Mouse (Mus musculus) cerebellum, postnatal 4 days (tissue): ENCODE measurements around the gene Tmem270.
"Not testable (repeated sequence)": the region's sequence is repeated elsewhere in the genome, so short reads cannot be mapped to it uniquely, and the experiment has no call there.

Experiments used
- DNase-seq, 2 experiments: peaks; one replicate each; pipeline ENCODE4 v3.0.0; 2022; ENCODE audit warnings: low spot score in 2 of 2, mixed read lengths in 1 of 2

The Tmem270 gene

DNA sequence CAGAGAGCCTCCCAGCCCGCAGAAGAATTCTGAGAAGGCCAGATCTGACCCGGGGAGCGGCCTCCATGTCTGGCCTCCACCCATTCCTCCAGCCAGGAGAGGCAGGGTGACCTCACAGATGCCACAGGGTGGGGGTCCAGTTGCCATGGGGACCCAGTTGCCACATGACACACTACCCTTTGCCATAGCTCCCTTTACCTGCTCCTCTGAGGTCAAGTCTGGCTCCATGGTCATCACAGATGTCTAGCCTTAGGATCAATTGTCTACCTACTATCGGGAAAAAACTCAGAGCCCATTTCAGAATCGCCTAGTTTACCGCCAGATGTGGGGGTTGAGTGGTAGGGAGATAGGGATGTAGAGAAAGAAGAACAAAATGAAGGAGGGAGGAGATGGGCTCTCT, at the start of gene Tmem270:
Gene Tmem270 (minus strand): TSS at position 101 of the 400 bp plus-strand sequence.
- no peak for DNase-seq

DNA sequence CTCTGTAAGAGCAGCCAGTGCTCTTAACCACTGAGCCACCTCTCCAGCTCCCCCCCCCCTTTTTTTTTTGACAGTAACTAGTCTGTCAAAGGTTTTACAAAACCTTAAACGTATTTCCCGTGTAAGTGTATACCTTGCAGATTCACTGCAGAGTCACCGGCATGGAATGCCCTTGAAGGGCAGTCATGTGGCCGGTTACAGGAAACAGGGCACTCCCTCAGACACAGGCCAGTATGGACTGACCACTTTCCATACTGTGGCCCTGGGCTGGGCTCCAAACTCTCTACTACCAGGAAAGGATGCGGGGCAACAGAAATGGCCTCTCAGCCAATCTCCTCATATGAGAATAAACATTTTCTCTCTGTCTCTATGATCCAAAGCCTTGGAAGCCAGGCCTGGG, 49.0 kb upstream of the Tmem270 start:
- DNase-seq: no peak

DNA sequence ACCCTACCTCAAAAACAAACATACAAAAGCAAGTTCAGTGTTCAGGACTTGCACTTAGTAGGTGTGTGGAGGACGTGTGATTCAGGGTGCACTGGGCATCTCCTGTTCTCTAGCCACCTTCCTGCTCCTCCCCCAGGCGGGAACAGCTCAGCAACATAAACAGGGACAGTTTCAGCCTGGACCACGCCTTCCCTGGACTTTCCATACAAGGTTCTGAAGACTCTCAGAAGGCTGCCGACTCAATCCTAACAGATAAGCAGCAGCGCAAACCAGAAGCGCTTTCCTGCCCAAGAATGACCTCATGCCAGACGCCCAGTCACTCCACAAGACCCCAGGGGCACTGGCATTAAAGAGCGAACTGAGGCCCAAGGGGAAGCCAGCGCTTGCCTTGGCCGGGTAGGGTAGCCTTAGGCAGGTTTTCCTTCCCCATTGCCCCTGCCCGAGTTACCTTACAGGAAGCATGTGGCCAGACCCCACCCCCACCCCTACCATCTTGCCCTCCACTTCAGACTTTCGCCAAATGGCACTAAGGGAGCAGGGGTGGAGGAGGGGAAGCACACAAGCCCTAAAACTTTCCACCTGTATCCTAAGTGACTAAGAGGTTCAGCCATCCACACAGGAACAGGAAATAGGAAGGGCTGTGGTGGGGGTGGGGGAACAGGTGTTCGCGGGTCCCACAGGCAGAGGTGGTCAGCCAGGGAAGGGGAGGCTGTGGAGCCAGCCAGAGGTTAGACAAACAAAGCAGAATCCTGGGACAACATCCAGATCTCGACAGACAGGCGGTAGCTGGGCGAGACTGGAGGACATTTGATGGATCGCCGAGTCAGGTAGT, 44.7 kb upstream of the Tmem270 start:
- DNase-seq: no peak

DNA sequence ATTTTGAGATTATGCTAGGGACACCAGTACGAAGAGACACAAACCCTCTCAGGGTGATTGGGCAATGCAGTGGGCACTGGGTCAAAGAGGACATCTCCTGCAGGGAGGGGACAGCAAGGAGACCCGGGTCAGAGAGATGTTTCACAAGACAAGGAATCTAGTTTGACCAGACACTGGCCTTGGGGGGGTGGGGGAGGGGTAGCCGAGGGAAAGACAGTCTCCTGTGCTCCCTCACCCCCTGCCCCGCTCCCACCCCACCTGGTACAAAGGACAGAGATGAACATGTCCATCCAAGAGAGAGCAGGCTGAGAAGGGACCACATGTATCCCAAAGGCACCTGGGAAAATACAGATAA, 41.5 kb upstream of the Tmem270 start:
- no peak for DNase-seq

DNA sequence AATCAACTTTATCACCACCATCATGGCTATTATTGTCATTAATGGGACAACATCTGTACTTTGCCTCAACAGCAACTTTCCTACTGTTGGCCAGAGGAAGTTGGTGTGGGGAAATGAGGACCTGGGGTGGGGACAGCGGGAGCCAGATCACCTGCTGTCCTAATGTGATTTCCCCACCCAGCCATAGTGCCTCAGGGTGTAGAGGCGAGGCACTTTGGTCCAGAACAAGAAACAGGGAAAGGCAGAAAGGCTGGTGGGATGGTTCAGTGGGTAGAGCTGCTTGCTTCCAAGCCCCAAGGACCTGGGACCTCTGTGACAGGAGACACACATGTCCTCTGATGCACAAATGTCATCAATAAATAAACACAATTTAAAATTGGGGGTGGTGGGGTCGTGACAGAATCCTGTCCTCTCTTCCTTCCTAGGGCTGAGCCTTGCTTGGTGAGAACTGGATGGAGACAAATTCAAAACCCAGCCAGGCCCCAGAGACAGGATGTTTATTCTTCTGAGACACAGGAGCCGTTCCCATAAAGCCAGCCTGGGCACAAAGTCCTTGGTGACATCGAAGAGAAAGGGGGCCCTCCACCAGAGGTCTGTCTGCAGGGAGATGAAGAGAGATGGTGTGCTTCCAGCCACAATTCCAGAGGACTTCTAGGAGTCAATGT, 41.0 kb upstream of the Tmem270 start:
- DNase-seq: no peak

DNA sequence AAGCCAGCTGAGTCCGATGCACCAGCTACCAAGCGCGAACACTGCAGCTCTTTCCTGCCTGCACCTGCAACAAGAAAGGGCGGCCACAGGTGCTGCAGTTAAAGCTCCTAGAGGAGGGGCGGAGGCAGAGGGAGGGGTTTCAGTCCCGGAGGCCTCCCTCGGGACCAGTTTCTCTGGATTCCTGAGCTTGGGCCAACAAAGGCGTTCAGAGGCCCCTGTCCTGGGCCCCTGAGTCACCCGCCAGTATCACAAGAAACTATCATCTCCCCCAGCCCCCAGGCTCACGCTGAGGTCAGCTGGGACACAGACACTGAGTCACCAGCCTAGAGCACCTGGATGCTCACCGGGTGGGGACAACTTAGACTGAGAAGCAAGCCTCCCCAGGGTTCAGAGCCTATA, 40.3 kb upstream of the Tmem270 start, which contains the start of gene Cldn4:
Gene Cldn4 (minus strand): TSS at position 78 of the 399 bp plus-strand sequence.
- no peak for DNase-seq

DNA sequence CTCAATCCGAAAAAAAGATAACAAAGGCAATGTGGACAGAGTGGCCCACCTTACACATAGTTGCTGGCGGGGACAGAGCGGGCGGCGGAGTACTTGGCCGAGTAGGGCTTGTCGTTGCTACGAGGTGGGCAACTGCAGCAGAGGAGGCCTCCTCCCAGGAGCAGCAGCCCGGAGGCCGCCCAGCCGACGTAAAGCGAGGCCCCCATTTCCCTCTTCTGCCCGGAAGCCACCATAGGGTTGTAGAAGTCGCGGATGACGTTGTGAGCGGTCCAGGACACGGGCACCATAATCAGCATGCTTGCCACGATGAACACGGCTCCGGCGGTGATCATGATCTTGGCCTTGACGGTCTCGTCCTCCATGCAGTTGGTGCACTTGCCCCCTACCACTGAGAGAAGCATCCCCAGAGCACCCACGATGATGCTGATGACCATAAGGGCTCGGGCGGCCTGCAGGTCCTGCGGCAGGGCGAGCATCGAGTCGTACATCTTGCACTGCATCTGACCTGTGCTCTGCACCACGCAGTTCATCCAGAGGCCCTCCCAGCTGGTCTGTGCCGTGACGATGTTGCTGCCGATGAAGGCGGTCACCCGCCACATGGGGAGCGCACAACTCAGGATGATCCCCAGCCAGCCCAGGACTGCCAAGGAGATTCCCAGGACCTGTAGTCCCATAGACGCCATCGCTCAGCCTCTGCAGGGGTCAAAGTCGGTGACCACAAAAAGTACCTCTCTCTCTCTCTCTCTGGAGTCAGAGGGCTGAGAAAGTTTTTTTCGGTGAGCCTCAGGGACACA, 39.7 kb upstream of the Tmem270 start:
- no peak for DNase-seq

DNA sequence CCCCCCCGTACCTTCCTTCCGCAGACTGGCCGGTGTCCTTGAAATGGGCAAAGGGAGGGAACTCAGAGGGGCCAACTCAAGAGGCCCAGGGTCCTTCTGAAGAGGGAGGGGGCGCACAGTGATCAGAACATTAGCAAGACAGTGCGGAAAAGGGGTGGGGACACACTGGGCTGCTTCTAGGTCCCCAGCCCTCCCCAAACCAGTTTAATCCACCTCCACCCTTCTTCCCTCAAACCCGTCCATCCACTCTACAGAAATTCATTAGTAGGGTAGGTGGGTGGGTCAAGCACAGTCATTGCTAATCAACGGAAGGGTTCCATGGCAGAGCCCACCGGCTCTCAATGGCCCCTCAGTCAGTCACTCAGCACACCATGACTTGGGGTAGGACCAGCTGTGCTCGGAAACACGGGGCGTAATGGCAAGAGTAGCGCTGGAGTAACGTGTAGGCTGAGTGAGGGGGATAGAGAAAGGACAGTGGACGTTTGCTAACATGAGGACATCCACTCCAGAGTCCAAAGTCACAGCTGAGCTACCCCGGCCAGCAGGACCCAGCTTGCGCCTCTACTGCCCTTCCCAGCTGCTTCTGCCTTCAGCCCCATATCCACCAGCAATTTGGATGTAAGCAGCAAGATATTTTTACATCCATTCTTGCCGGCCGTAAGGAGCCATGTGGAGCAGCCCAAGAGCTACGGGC, 38.9 kb upstream of the Tmem270 start:
- no peak for DNase-seq

DNA sequence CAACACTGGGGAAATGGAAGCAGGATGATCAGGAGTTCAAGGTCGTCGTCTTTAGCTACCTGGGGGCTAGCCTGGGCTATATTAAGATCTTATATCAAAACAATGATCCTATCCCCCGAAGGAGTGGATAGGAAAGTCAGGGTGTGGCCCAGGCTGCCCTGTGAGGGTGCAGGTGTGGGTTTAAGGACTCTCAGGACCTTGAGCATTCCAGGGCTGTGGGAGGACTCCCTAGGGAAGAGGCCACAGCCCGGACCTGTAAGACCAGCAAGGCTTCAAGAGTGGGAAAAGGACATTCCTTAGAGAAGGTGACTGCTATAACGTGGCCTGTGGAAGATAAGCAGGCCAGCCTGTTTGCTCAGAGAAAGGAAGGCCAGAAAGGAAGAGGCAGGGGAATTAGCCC, 37.6 kb upstream of the Tmem270 start:
- DNase-seq: no peak

DNA sequence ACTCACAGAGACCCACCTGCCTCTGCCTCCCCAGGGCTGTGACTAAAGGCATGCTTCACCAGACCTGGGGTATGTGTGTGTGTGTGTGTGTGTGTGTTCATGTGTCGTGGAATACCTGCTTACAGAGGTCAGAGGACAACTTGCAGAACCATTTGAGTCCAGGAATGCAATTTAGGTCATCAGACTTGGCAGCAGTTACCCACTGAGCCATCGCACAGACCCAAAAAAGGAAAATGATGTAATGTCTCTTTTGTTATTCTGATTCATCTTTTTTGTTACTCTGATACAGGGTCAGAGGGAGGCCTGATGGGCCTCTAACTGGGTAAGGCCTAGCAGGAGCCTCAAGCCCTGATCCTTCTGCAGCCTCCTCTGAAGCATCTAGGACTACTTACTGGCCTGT, 36.2 kb upstream of the Tmem270 start:
- DNase-seq: no peak

DNA sequence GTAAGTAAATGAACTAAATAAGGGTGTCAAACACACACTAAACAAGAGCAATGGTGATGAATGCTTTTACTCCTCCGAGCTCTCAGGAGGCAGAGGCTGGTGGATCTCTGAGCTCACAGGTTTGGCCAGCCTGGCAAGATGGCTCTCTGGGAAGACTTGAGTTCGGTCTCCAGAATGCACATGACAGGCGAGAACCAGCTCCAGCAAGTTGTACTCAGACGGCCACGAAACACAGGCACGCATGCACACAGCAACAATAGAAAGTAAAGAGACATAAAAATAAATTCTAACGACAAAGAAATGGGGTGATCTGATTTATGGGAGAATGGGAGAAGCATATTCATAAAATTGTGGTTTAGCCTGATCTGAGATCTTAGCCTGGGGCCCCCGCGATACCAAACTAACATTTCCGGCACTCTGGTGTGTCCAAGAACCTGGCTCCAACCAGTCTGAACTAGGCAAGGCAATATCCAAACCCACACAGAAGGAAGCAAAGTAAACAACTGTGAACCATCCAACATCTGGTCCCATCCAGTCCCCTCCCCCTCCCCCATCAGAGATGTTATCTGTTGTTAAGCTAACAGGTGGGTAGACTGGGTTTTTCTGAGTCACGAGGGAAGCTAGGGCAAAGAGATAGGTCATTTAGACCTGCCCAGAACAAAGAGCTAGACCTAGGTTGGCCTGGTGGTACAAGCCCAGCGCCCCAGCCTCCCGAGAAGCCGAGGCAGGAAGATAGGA, 35.1 kb upstream of the Tmem270 start:
- no peak for DNase-seq

DNA sequence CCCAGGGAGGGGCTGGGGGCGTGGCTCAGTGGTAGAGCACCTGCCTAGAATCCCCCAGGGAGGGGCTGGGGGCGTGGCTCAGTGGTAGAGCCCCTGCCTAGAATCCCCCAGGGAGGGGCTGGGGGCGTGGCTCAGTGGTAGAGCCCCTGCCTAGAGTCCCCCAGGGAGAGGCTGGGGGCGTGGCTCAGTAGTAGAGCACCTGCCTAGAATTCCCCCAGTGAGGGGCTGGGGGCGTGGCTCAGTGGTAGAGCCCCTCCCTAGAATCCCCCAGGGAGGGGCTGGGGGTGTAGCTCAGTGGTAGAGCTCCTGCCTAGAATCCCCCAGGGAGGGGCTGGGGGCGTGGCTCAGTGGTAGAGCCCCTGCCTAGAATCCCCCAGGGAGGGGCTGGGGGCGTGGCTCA, 33.0 kb upstream of the Tmem270 start:
- DNase-seq: not testable (repeated sequence)

DNA sequence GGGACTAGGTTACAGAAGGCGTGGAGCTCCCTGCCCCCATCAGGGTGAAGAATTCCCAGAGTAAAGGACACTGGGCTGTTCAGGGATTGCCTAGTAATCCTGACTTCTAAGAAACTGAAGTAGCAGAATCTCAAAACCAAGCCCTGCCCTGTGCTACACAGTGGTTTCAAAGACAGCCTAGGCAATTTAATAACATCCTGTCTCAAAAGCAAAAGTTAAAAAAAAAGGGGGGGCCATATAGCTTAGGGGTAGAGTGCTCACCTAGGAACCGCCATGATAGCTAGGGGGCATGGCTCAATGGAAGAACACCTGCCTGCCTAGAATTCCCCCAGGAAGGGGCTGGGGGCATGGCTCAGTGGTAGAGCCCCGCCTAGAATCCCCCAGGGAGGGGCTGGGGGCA, 32.5 kb upstream of the Tmem270 start:
- DNase-seq: no peak

DNA sequence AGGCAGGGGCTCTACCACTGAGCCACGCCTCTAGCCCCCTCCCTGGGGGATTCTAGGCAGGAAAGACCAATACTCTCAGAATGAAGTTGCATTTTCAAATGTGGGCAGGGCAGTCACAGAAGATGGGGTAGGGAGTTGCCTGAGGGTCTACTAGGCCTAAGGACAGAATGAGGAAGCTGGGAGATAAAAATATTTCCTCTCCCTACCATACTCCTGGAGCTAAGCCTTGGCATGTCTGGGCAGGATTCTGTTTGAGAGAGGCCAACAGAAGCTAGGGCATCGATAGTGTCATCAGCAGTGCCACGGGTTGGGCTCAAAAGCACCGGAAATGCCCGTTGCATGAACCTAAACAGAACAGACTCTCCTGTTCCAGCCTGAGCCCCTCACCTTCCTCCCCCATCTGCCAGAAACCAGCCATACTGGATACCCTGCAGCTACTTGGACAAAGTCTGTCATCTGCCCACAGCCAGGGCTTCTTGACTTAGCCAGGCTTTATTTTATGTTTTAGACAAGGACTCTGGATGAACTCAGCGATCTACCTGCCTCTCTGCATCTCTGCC, 30.2 kb upstream of the Tmem270 start:
- DNase-seq: no peak

DNA sequence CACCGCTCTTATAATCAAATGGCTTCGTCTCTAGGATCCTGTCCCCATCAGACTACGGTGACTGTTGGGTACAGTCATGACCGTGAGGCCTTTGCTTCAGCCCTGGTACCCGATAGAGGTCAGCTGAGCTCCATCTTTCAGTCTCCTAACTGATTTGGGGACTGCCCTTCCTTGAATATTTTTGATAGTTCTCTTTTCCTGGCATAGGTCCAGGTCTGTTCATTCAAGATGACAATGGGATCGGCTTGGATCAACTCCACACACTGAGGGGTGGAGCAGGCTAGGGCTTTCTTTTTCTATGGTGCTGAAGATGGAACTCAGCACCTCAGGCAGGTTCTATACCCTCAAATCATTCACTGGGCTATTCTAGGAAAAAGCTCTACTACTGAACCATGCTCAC, 29.5 kb upstream of the Tmem270 start:
- DNase-seq: no peak

DNA sequence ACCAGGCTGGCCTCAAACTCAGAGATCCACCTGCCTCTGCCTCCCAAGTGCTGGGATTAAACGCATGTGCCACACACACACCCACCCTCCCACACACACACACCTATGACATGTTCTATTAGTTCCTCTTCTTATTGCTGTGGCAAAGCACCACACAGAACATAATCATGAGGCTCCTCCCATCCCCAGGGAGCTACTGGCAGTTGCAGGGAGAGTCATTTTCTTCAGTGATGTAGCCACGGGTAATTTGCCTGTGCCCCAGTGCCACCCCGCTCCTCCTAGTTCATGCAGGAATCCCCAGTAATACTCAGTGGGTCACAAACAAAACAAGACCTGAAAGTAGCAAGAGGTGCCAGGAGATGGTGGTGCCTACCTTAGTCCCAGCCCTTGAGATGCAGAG, 28.1 kb upstream of the Tmem270 start:
- no peak for DNase-seq

DNA sequence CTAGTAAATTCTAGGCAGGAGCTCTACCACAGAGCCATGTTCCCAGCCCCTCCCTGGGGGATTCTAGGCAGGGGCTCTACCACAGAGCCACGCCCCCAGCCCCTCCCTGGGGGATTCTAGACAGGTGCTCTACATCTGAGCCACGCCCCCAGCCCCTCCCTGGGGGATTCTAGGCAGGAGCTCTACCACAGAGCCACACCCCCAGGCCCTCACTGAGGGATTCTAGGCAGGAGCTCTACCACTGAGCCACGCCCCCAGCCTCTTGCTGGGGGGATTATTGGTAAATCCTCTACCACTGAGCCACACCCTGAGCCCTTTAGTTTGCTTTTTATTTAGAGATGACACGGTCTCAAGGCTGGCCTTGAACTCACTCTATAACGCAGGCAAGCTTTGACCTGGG, 27.2 kb upstream of the Tmem270 start:
- not testable (repeated sequence) for DNase-seq

DNA sequence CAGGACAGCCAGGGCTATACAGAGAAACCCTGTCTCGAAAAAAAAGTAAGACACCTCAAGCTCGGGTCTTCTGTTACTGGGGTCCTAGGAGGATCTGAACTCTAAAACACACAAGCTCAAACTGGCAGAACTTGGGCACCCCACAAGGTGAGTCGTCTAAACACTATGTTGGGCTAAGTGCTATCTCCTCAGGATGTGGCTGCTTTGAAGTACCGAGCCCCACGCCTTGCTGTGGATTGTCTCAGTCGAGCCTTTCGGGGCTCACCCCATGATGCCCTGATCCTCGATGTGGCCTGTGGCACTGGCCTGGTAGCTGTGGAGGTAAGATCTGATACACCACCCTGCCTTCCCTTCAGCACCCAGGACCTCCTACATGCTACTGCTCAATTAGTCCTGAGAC, 26.7 kb upstream of the Tmem270 start:
- no peak for DNase-seq

DNA sequence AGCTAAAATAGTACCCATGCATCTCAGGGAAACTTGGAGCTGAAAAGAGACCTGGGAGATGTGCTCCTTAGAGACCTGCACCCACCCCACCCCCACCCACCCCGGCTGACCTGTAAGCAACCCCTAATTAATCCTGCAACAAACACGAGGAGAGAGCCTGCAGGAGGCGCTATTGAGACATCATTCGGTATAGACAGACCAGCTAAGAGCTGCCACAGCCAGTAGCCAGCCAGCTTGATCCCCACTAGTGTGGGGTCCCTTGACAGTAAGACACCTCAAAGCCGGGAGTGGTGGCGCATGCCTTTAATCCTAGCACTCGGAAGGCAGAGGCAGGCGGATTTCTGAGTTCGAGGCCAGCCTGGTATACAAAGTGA, 26.4 kb upstream of the Tmem270 start:
- peak in 1 of 2 experiments; percentile 43 for DNase-seq

DNA sequence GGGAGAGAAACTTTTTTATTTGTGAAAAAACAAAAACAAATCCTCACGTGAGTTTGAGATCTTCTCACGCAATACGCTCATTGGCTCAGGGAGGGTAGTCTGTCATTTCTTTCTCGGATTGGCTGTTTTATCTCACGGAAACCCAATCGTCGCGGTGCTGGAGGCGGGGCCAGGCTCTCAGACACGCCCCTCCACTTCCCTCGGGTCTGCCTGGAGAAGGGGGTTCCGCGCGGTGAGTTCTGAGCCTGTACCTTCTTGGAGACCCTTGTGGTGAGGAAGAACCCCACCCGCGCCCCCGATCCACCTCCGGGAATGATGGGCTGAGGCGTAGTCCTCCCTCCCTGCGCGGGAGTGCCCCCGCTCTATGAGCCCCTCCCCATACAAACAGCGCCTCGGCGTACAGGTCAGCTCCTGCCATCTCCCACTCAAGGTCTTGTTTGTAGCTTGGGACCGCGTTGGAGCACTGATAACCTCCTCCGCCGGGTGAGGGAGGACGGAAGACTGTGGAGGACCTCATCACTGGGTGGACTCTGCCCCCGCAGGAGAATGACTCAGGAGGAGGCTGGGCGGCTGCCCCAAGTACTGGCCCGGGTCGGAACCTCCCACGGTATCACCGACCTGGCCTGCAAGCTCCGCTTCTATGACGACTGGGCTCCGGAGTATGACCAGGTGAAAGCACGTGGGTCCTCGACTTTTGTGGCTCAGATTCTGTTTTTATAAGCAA, 25.8 kb upstream of the Tmem270 start, which contains the start of gene Mettl27:
Gene Mettl27 (plus strand): TSS at position 190 of the 724 bp plus-strand sequence.
- DNase-seq: peak; percentile 65 to 84
